Mouse (Mus musculus): ENCODE measurements around the gene Mybphl. TPM values are rescaled to one million over a fixed set of nuclear protein-coding genes. Genes with fewer than 3 reads are reported as not detected.

Gene Mybphl
- polyA plus RNA-seq, 1 experiment, result not detected

GRCm38 (mm10) chr3:108406306-108406885 is 41.7 kb downstream of the Mybphl start:
- Histone ChIP-seq H3K9me3 (replicated peaks; ENCODE audit: control insufficient read depth, insufficient read depth, low read length, poor library complexity, severe bottlenecking) (no peaks in the 10 kb centered on the region), H3K9ac (ENCODE audit: low read depth, poor library complexity, severe bottlenecking) (no peak overlapping the region), H3K27me3 (ENCODE audit: control insufficient read depth, insufficient read depth, low read length, poor library complexity, severe bottlenecking) (no peaks in the 10 kb centered on the region), H3K4me1 (ENCODE audit: control insufficient read depth, insufficient read depth, low read length) (peaks cover 3% of the 10 kb centered on the region), H3K27ac (ENCODE audit: insufficient read depth, low read length) (no peak overlapping the region), H3K4me3 (ENCODE audit: low read depth, low read length) (peak overlapping the region; percentile 19; the same call in 1 of the 2 replicates), H3K36me3 (ENCODE audit: control insufficient read depth, insufficient read depth, low read length, poor library complexity, severe bottlenecking) (no peaks in the 10 kb centered on the region)
- no peak for TF ChIP-seq EP300 (IDR thresholded peaks at IDR 0.05; ENCODE audit: insufficient read depth, low read depth, low read length)
- no peak for TF ChIP-seq POLR2A (IDR thresholded peaks at IDR 0.05; ENCODE audit: insufficient read depth, low read length)
- TF ChIP-seq CTCF (IDR thresholded peaks at IDR 0.05; ENCODE audit: low read depth, low read length), result no peak

DNA sequence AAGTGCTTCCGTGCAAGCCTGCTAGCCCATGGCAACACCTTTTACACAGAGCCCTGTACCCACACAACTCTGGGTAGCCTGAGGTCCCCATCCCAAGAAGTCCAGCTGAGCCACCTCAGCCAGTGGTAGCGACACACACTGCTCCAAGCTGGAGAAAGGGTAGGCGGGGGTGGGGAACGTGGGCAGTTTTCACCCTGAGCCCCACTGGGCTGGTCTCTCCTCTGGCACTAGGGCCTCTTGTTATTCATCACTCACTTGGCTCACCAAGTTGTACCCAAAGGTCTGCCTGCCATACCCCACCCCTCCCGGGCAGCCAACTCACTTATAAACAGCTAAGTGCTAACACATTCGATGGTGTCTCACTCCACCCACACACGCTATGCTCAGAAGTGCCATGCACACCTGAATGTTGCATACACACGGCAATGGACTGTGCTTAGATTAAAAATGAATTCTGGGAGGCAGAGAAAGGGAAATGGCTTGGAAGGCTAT is 43.9 kb downstream of the Mybphl start:
- Histone ChIP-seq H3K4me3 (ENCODE audit: low read depth, low read length) (no peak overlapping the region), H3K9ac (ENCODE audit: low read depth, poor library complexity, severe bottlenecking) (no peak overlapping the region), H3K36me3 (ENCODE audit: control insufficient read depth, insufficient read depth, low read length, poor library complexity, severe bottlenecking) (no peaks in the 10 kb centered on the region), H3K27me3 (ENCODE audit: control insufficient read depth, insufficient read depth, low read length, poor library complexity, severe bottlenecking) (no peaks in the 10 kb centered on the region), H3K9me3 (replicated peaks; ENCODE audit: control insufficient read depth, insufficient read depth, low read length, poor library complexity, severe bottlenecking) (no peaks in the 10 kb centered on the region), H3K27ac (ENCODE audit: insufficient read depth, low read length) (no peak overlapping the region), H3K4me1 (ENCODE audit: control insufficient read depth, insufficient read depth, low read length) (peaks cover 3% of the 10 kb centered on the region)
- TF ChIP-seq EP300 (IDR thresholded peaks at IDR 0.05; ENCODE audit: insufficient read depth, low read depth, low read length) (no peak), CTCF (IDR thresholded peaks at IDR 0.05; ENCODE audit: low read depth, low read length) (no peak), POLR2A (IDR thresholded peaks at IDR 0.05; ENCODE audit: insufficient read depth, low read length) (no peak)

- H3K27ac ChIP-seq (ENCODE audit: insufficient read depth, low read length), result no peak overlapping the region
- no peaks in the 10 kb centered on the region for H3K27me3 ChIP-seq (ENCODE audit: control insufficient read depth, insufficient read depth, low read length, poor library complexity, severe bottlenecking)
- TF ChIP-seq CTCF (IDR thresholded peaks at IDR 0.05; ENCODE audit: low read depth, low read length) (no peak), POLR2A (IDR thresholded peaks at IDR 0.05; ENCODE audit: insufficient read depth, low read length) (no peak), EP300 (IDR thresholded peaks at IDR 0.05; ENCODE audit: insufficient read depth, low read depth, low read length) (no peak)
- no peak overlapping the region for H3K4me3 ChIP-seq (ENCODE audit: low read depth, low read length)
- peaks cover 3% of the 10 kb centered on the region for H3K4me1 ChIP-seq (ENCODE audit: control insufficient read depth, insufficient read depth, low read length)
- no peaks in the 10 kb centered on the region for H3K9me3 ChIP-seq (replicated peaks; ENCODE audit: control insufficient read depth, insufficient read depth, low read length, poor library complexity, severe bottlenecking)
- H3K9ac ChIP-seq (ENCODE audit: low read depth, poor library complexity, severe bottlenecking), result no peak overlapping the region
- H3K36me3 ChIP-seq (ENCODE audit: control insufficient read depth, insufficient read depth, low read length, poor library complexity, severe bottlenecking), result no peaks in the 10 kb centered on the region
These were observed 45.1 kb downstream of the Mybphl start for GRCm38 (mm10) chr3:108409656-108410358.

DNA sequence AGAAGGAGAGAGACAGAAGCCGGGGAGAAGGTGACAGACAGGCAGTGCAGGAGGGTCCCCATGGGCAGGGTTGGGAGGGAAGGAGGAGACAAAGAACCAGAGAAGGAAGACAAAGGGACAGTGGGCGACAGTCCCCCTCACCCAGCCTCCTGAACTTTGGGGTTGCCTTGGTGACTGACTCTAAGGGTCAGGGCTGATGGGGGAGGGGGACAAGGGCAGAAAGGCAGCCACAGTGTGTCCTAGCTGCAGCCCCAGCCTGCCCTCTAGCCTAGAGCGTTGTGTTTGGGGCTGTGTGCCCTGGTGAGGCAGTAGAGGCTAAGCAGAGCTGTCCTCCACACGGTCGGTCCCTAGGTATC is 45.6 kb downstream of the Mybphl start:
- no peaks in the 10 kb centered on the region for H3K27me3 ChIP-seq (ENCODE audit: control insufficient read depth, insufficient read depth, low read length, poor library complexity, severe bottlenecking)
- no peaks in the 10 kb centered on the region for H3K9me3 ChIP-seq (replicated peaks; ENCODE audit: control insufficient read depth, insufficient read depth, low read length, poor library complexity, severe bottlenecking)
- no peaks in the 10 kb centered on the region for H3K36me3 ChIP-seq (ENCODE audit: control insufficient read depth, insufficient read depth, low read length, poor library complexity, severe bottlenecking)
- no peak overlapping the region for H3K9ac ChIP-seq (ENCODE audit: low read depth, poor library complexity, severe bottlenecking)
- TF ChIP-seq POLR2A (IDR thresholded peaks at IDR 0.05; ENCODE audit: insufficient read depth, low read length) (no peak), EP300 (IDR thresholded peaks at IDR 0.05; ENCODE audit: insufficient read depth, low read depth, low read length) (no peak), CTCF (IDR thresholded peaks at IDR 0.05; ENCODE audit: low read depth, low read length) (no peak)
- H3K4me3 ChIP-seq (ENCODE audit: low read depth, low read length), result no peak overlapping the region
- H3K27ac ChIP-seq (ENCODE audit: insufficient read depth, low read length), result no peak overlapping the region
- H3K4me1 ChIP-seq (ENCODE audit: control insufficient read depth, insufficient read depth, low read length), result peaks cover 3% of the 10 kb centered on the region

DNA sequence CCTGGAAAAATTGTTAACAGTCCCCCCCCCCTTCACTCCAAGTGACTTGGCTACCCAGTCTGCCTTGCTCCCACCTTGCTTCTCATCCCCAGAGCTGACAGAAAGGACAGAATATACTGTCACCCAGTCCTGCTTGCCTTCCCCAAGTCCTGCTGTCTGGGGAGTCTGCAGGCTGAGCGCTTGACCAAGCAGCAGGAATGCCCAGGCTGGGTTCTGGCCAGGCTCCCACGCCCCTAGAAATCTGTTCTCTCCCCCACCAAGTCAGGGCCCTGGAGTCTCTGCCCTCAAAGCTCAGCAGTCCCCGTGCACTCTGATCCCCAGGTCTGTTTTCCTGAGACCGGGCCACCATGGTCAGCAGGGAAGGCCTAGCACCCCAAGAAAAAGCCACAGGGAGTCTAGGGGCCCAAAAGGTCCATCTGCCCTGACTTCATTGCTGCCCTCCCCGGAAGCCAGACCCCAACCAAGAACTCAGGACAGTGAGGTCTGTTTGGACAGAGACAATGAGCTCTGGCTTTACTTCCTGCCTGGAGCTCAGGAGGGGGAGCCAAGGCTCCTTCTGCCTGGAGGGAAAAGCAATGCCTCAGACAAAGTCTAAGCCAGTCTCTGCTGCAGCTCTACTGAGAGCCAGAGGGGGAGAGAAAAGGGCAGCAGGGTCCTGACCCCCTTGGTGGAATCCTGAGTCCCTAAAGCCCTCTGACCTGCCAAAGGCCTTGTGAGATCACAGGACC is 46.5 kb downstream of the Mybphl start:
- H3K4me1 ChIP-seq (ENCODE audit: control insufficient read depth, insufficient read depth, low read length), result peaks cover 3% of the 10 kb centered on the region
- H3K4me3 ChIP-seq (ENCODE audit: low read depth, low read length), result no peak overlapping the region
- TF ChIP-seq CTCF (IDR thresholded peaks at IDR 0.05; ENCODE audit: low read depth, low read length) (no peak), POLR2A (IDR thresholded peaks at IDR 0.05; ENCODE audit: insufficient read depth, low read length) (no peak), EP300 (IDR thresholded peaks at IDR 0.05; ENCODE audit: insufficient read depth, low read depth, low read length) (no peak)
- H3K9ac ChIP-seq (ENCODE audit: low read depth, poor library complexity, severe bottlenecking), result no peak overlapping the region
- no peaks in the 10 kb centered on the region for H3K27me3 ChIP-seq (ENCODE audit: control insufficient read depth, insufficient read depth, low read length, poor library complexity, severe bottlenecking)
- no peaks in the 10 kb centered on the region for H3K9me3 ChIP-seq (replicated peaks; ENCODE audit: control insufficient read depth, insufficient read depth, low read length, poor library complexity, severe bottlenecking)
- H3K36me3 ChIP-seq (ENCODE audit: control insufficient read depth, insufficient read depth, low read length, poor library complexity, severe bottlenecking), result no peaks in the 10 kb centered on the region
- no peak overlapping the region for H3K27ac ChIP-seq (ENCODE audit: insufficient read depth, low read length)
